Mouse (Mus musculus) splenic B cell, adult 2 months (primary cell): ENCODE results near the gene Epb41l4b.

ENCODE experiments used
- DNase-seq: peaks from one replicate; pipeline ENCODE4 v3.0.0-alpha.2; 2011; ENCODE audit warnings: low read depth, low spot score
- H3K27me3 ChIP-seq: 2 replicates; pipeline ENCODE4 v1.6.1; 2012; ENCODE audit warnings: mild to moderate bottlenecking, low read length, moderate library complexity, mixed read lengths; ENCODE audit not compliant: control insufficient read depth, poor library complexity, insufficient read depth, severe bottlenecking
- H3K36me3 ChIP-seq: 2 replicates; pipeline ENCODE4 v1.6.1; 2012; ENCODE audit warnings: mild to moderate bottlenecking, low read length, moderate library complexity, mixed read lengths; ENCODE audit not compliant: control insufficient read depth, poor library complexity, insufficient read depth, severe bottlenecking

The Epb41l4b gene

GRCm38 (mm10) chr4:57111992-57112540, 31.2 kb downstream of the Epb41l4b start:
- no peak for DNase-seq
- no peaks in the 10 kb centered on the region for H3K27me3 ChIP-seq
- H3K36me3 ChIP-seq, result no peaks in the 10 kb centered on the region

GRCm38 (mm10) chr4:57111411-57111810, 31.8 kb downstream of the Epb41l4b start:
- Histone ChIP-seq H3K27me3 (no peaks in the 10 kb centered on the region), H3K36me3 (no peaks in the 10 kb centered on the region)
- DNase-seq, result no peak

GRCm38 (mm10) chr4:57109543-57109942, 33.7 kb downstream of the Epb41l4b start:
- DNase-seq, result no peak
- Histone ChIP-seq H3K27me3 (no peaks in the 10 kb centered on the region), H3K36me3 (no peaks in the 10 kb centered on the region)

- peak; percentile 28 for DNase-seq
- H3K27me3 ChIP-seq, result no peaks in the 10 kb centered on the region
Observed at GRCm38 (mm10) chr4:57105339-57105738, 37.9 kb downstream of the Epb41l4b start.

GRCm38 (mm10) chr4:57103830-57104229, 39.4 kb downstream of the Epb41l4b start:
- H3K36me3 ChIP-seq, result no peaks in the 10 kb centered on the region
- no peaks in the 10 kb centered on the region for H3K27me3 ChIP-seq
- peak; percentile 55 for DNase-seq

More at GRCm38 (mm10) chr4:57105339-57105738, 37.9 kb downstream of the Epb41l4b start:
- no peaks in the 10 kb centered on the region for H3K36me3 ChIP-seq

GRCm38 (mm10) chr4:57101095-57101494, 42.1 kb downstream of the Epb41l4b start:
- no peak for DNase-seq
- Histone ChIP-seq H3K36me3 (no peaks in the 10 kb centered on the region), H3K27me3 (no peaks in the 10 kb centered on the region)

- DNase-seq, result no peak
- H3K36me3 ChIP-seq, result no peaks in the 10 kb centered on the region
- no peaks in the 10 kb centered on the region for H3K27me3 ChIP-seq
Observed at GRCm38 (mm10) chr4:57097411-57097810, 45.8 kb downstream of the Epb41l4b start.

- Histone ChIP-seq H3K36me3 (no peaks in the 10 kb centered on the region), H3K27me3 (no peaks in the 10 kb centered on the region)
- no peak for DNase-seq
Observed at GRCm38 (mm10) chr4:57095569-57095968, 47.7 kb downstream of the Epb41l4b start.

GRCm38 (mm10) chr4:57091363-57091762, 51.9 kb downstream of the Epb41l4b start:
- no peaks in the 10 kb centered on the region for H3K27me3 ChIP-seq
- peak; percentile 82 for DNase-seq
- no peaks in the 10 kb centered on the region for H3K36me3 ChIP-seq

- Histone ChIP-seq H3K27me3 (no peaks in the 10 kb centered on the region), H3K36me3 (no peaks in the 10 kb centered on the region)
- no peak for DNase-seq
Observed at GRCm38 (mm10) chr4:57088301-57088700, 54.9 kb downstream of the Epb41l4b start.

- DNase-seq, result no peak
- Histone ChIP-seq H3K27me3 (no peaks in the 10 kb centered on the region), H3K36me3 (no peaks in the 10 kb centered on the region)
Observed at GRCm38 (mm10) chr4:57085750-57086400, 57.4 kb downstream of the Epb41l4b start.

GRCm38 (mm10) chr4:57083653-57084052, 59.6 kb downstream of the Epb41l4b start:
- Histone ChIP-seq H3K36me3 (no peaks in the 10 kb centered on the region), H3K27me3 (no peaks in the 10 kb centered on the region)
- DNase-seq, result no peak

GRCm38 (mm10) chr4:57082775-57083428, 60.3 kb downstream of the Epb41l4b start:
- Histone ChIP-seq H3K36me3 (no peaks in the 10 kb centered on the region), H3K27me3 (no peaks in the 10 kb centered on the region)
- no peak for DNase-seq

- no peaks in the 10 kb centered on the region for H3K36me3 ChIP-seq
- no peak for DNase-seq
- no peaks in the 10 kb centered on the region for H3K27me3 ChIP-seq
Observed at GRCm38 (mm10) chr4:57081463-57081862, 61.8 kb downstream of the Epb41l4b start.

GRCm38 (mm10) chr4:57073843-57074242, 69.4 kb downstream of the Epb41l4b start:
- H3K27me3 ChIP-seq, result no peaks in the 10 kb centered on the region
- no peaks in the 10 kb centered on the region for H3K36me3 ChIP-seq
- DNase-seq, result no peak
